In the genomic region with DNA sequence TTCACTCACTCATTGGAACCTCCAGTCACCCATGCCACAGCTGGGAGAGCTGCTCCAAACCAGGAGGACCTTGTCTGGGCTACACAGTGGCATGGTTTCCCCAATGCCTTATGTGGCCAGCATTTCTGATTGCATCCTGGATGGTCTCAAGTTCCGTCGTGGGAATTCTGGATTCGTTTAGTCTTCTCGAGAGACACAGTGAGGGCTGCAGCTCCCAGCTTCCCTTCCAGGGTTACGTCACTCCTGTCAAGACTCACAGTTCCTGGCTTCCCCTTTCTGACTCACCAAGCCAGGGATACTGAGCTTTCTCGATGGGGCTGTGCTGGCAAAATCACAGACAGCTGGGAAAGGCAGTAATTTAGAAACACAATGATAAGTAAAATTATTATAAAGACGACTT, we compare ENCODE assay signal across 9 mouse cellular contexts. TPM values are rescaled to one million over a fixed set of nuclear protein-coding genes. Genes with fewer than 3 reads are reported as not detected.
DNase-seq lines count a peak whose midpoint lies in the region; ATAC-seq and TF ChIP-seq lines count a peak whose summit lies in the region.
"Had no signal": no experiment of that assay in that cellular context is flagged by ENCODE, and none has a peak within 500 bp of the region (broad histone marks: within the 10 kb centered on the region; RNA-seq: fewer than 3 reads in every experiment).

No protein-coding gene starts in this region.

- H3K9me3 ChIP-seq in heart, postnatal 0 days (replicated peaks; ENCODE audit: control insufficient read depth, low read length): no peaks in the 10 kb centered on the region

- H3K36me3 ChIP-seq in heart, postnatal 0 days (replicated peaks; ENCODE audit: control insufficient read depth, insufficient read depth, low read length): no peaks in the 10 kb centered on the region

- intact Hi-C loops in left cerebral cortex, postnatal 36 days (cut with DNase I): no loop called here

- H3K9ac ChIP-seq in heart, postnatal 0 days (replicated peaks; ENCODE audit: low read depth, low read length): no peak overlapping the region

- TF ChIP-seq EP300 in heart, postnatal 0 days (IDR thresholded peaks at IDR 0.05; ENCODE audit: low read depth): no peak

- ATAC-seq in heart, postnatal 0 days (ENCODE audit: insufficient read depth, low read depth): peak; percentile 74
- ATAC-seq: forebrain, embryonic 16.5 days had no signal

- no peaks in the 10 kb centered on the region for H3K27me3 ChIP-seq in heart, postnatal 0 days (ENCODE audit: control insufficient read depth, insufficient read depth, low read length)

- H3K4me3 ChIP-seq in heart, postnatal 0 days (ENCODE audit: low read depth, low read length): no peak overlapping the region

- peak overlapping the region; percentile 21; the same call in 1 of the 2 replicates for H3K4me2 ChIP-seq in heart, postnatal 0 days (ENCODE audit: low read depth, low read length)

- DNase-seq in embryo, embryonic 10 days (ENCODE audit: low spot score): peak; percentile 47
- no peak for DNase-seq in embryo, embryonic 9.5 days (ENCODE audit: extremely low spot score)
- DNase-seq in 3134 (ENCODE audit: extremely low read depth, insufficient read length, low spot score): peak; percentile 41
- peak; percentile 54 for DNase-seq in embryo, embryonic 11 days
- DNase-seq in heart, postnatal 0 days (ENCODE audit: low spot score): peak; percentile 79
- no peak for DNase-seq in right cerebral cortex, adult 2 months (ENCODE audit: low spot score in 2 of 2)
- no peak for DNase-seq in thymus, postnatal 25 days
- DNase-seq in left cerebral cortex, postnatal 36 days (ENCODE audit: low spot score in 2 of 2): no peak

- peak overlapping the region; percentile 67; the same call in 1 of the 2 replicates for H3K27ac ChIP-seq in heart, postnatal 0 days (ENCODE audit: low read depth)

- WGBS in heart, postnatal 0 days: 24% methylated on average over 7 of the region's 7 CpGs

- peaks cover 14% of the 10 kb centered on the region; the same call in 1 of the 2 replicates for H3K4me1 ChIP-seq in heart, postnatal 0 days (ENCODE audit: control insufficient read depth, insufficient read depth)

- no peak for TF ChIP-seq CTCF in heart, postnatal 0 days (IDR thresholded peaks at IDR 0.05; ENCODE audit: low read depth)

RNA-seq across cellular contexts. Expression of gene Abl1, which starts 54.0 kb away (rescaled TPM):
- 69.3 and 83.2 TPM in 2 replicates for total RNA-seq in heart, postnatal 0 days (2014; rRNA removed; ENCODE audit: low replicate concordance)
- polyA plus RNA-seq in heart, postnatal 0 days (2015; fragmentation: Nextera tagmentation; extraction: Ambion mirVana): 12.7 and 14.5 TPM in 2 replicates
- total RNA-seq in left cerebral cortex, postnatal 36 days (2021): 10 to 100 TPM; 37.8 to 52.2 TPM

Comparison
In these comparisons a context has a peak if more than half of its experiments do, and no peak if none do; other contexts are left out.
1. DNase-seq: peak in embryo, embryonic 10 days (single experiment), 3134 (single experiment), embryo, embryonic 11 days (single experiment) and heart, postnatal 0 days (single experiment); none in embryo, embryonic 9.5 days (single experiment), right cerebral cortex, adult 2 months (0 of 2), thymus, postnatal 25 days (single experiment) and left cerebral cortex, postnatal 36 days (0 of 2).